In the genomic region with DNA sequence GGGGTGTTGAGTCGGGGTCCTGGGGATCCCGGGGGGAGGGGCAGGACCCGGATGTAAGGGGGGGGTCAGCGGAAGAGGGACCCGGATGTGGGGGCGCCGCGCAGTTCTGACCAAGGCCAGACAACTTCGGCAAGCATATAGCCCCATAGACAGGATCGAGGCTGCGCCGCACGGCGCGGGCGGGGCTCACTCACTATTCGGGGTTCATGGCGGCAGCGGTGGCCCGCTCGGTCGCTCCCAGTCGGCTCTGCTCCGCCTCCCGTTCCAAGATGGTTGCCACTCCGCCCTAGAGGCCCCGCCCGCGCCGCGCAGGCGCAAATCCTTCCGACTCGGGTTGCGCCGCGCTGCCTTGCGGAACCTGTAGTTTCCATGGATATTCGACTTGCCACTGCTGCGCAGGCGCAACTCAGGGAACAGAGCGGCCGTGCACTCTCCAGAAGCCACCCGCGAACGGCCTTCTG, we compare ENCODE assay signal across 8 mouse cellular contexts. TPM values are rescaled to one million over a fixed set of nuclear protein-coding genes. Genes with fewer than 3 reads are reported as not detected.
DNase-seq lines count a peak whose midpoint lies in the region; ATAC-seq lines count a peak whose summit lies in the region.

Gene Rab1b, minus strand, starts transcription at position 342 of the 461 bp plus-strand sequence.

- WGBS in hindbrain, embryonic 16.5 days: under 1% methylated on average over 42 of the region's 46 CpGs
- under 1% methylated on average over 38 of the region's 46 CpGs for WGBS in macrophage (ENCODE audit: missing documents)

- peaks cover 26% of the 10 kb centered on the region for H3K79me2 ChIP-seq in macrophage (ENCODE audit: inconsistent target)

- DNase-seq in WW6 (ENCODE audit: low read depth, low spot score): peak; percentile 97
- peak; percentile 94 to 98 for DNase-seq in cerebellum, postnatal 4 days (ENCODE audit: low spot score in 2 of 2)
- peak; percentile 98 for DNase-seq in gastrocnemius, adult 18-20 months (ENCODE audit: low spot score)
- peak; percentile 98 to 99 for DNase-seq in left cerebral cortex, adult 18-20 months (ENCODE audit: low spot score in 2 of 2)
- DNase-seq in right cerebral cortex, adult 18-20 months: peak; percentile 99
- DNase-seq in urinary bladder, postnatal 10 days (ENCODE audit: low spot score): peak; percentile 91

- peak within 1 kb of the TSS; percentile 95 for H3K4me2 ChIP-seq in hindbrain, embryonic 16.5 days (ENCODE audit: low read length)

- no peaks in the 10 kb centered on the region for H3K9me3 ChIP-seq in hindbrain, embryonic 16.5 days (ENCODE audit: control insufficient read depth, low read length)

- ATAC-seq in hindbrain, embryonic 16.5 days: peak; percentile 94

- H3K4me3 ChIP-seq in hindbrain, embryonic 16.5 days (ENCODE audit: low read length): peak within 1 kb of the TSS; percentile 74
- H3K4me3 ChIP-seq in macrophage (ENCODE audit: inconsistent target): peak within 1 kb of the TSS; percentile 89

- H3K9ac ChIP-seq in hindbrain, embryonic 16.5 days (ENCODE audit: low read depth, low read length): peak within 1 kb of the TSS; percentile 96

- peaks cover 57% of the 10 kb centered on the region for H3K36me3 ChIP-seq in hindbrain, embryonic 16.5 days (ENCODE audit: control insufficient read depth, insufficient read depth, low read length)
- peaks cover 34% of the 10 kb centered on the region for H3K36me3 ChIP-seq in macrophage (ENCODE audit: inconsistent target)

- peaks cover 8% of the 10 kb centered on the region for H3K4me1 ChIP-seq in hindbrain, embryonic 16.5 days (ENCODE audit: control insufficient read depth, insufficient read depth, low read depth, low read length)

- H3K27ac ChIP-seq in hindbrain, embryonic 16.5 days (ENCODE audit: low read depth, low read length): peak within 1 kb of the TSS; percentile 98
- peak within 1 kb of the TSS; percentile 84 for H3K27ac ChIP-seq in macrophage

- no peaks in the 10 kb centered on the region for H3K27me3 ChIP-seq in hindbrain, embryonic 16.5 days (replicated peaks; ENCODE audit: control insufficient read depth, insufficient read depth, low read length)

RNA-seq across cellular contexts. Expression of gene Rab1b, which starts in this region (rescaled TPM):
- total RNA-seq in gastrocnemius, adult 18-20 months (2021): 100 to 1,000 TPM; 117 to 118 TPM
- 230 and 231 TPM in 2 replicates for polyA plus RNA-seq in hindbrain, embryonic 16.5 days (2015; fragmentation: Nextera tagmentation; extraction: Ambion mirVana)
- total RNA-seq in left cerebral cortex, adult 18-20 months (2021): 100 to 1,000 TPM; 157 to 165 TPM
- 10 to 100 TPM in 24 of 26 experiments, 1 to 10 TPM in 2; 8.2 to 59.2 (median 25.8) TPM for total RNA-seq in macrophage (2018; cell fraction: chromatin; rRNA removed)
- total RNA-seq in macrophage (2018; cell fraction: cytosol; rRNA removed): 100 to 1,000 TPM in 20 of 26 experiments, 10 to 100 TPM in 6; 94.3 to 147 (median 122) TPM
- total RNA-seq in macrophage (2018; cell fraction: nucleus; rRNA removed): 10 to 100 TPM; 25.3 to 82.4 (median 48.6) TPM
- 120 to 188 TPM (median 152 TPM) in 3 replicates for polyA plus RNA-seq in macrophage (2018)

Comparison
In these comparisons a context has a peak if more than half of its experiments do, and no peak if none do; other contexts are left out.
1. Peak in every context shown above with its lines: DNase-seq, ATAC-seq, H3K4me3 ChIP-seq and H3K27ac ChIP-seq.